Mouse (Mus musculus) large intestine, adult 2 months (tissue): ENCODE data around the gene Gm5891. TPM values are rescaled to one million over a fixed set of nuclear protein-coding genes. Genes with fewer than 3 reads are reported as not detected.
"Not testable (repeated sequence)": the region's sequence is repeated elsewhere in the genome, so short reads cannot be mapped to it uniquely, and the experiment has no call there.

ENCODE experiments used
- DNase-seq: peaks from one replicate; pipeline ENCODE4 v3.0.0-alpha.2; 2012; ENCODE audit warnings: low read depth, low spot score
- WGBS: fragments of 180-500 bp; shearing (Covaris S2); methylation state at CpG from one replicate; pipeline ENCODE4 v1.1.7; 2018; 5-methylcytosine and 5-hydroxymethylcytosine counted together
- polyA plus RNA-seq: library from polyadenylated mRNA; depleted of rRNA; stranded (reverse); fragments of >200 nt; gene quantifications from 2 replicates; pipeline ENCODE4 v1.2.3, GENCODE M21; 2012; rRNA removed

Gm5891 gene
- not detected in 2 replicates for polyA plus RNA-seq

- not testable (repeated sequence) for DNase-seq
- no CpG with 5 or more reads among the region's 1 CpGs for WGBS
Observed at GRCm38 (mm10) chr7:21921191-21921590, at the start of gene Gm5891. Gene Gm5891, minus strand, starts transcription at chr7:21921291.

Other genes with a start within 250 kb of the Gm5891 start
- gene Gm4175, start 159.8 kb downstream of the Gm5891 start, polyA plus RNA-seq = not detected in 2 replicates
- not detected in 2 replicates for gene Gm4177, start 124.6 kb downstream of the Gm5891 start, polyA plus RNA-seq
- gene Vmn1r135, start 88.9 kb downstream of the Gm5891 start, polyA plus RNA-seq = not detected in 2 replicates
- not detected in 2 replicates for gene Gm5725, start 77.0 kb downstream of the Gm5891 start, polyA plus RNA-seq
- gene Vmn1r137, start 73.3 kb upstream of the Gm5891 start, polyA plus RNA-seq = not detected in 2 replicates
- gene Vmn1r138, start 107.6 kb upstream of the Gm5891 start, polyA plus RNA-seq = not detected in 2 replicates
- not detected in 2 replicates for gene Gm6176, start 135.0 kb upstream of the Gm5891 start, polyA plus RNA-seq
- gene Vmn1r139, start 147.8 kb upstream of the Gm5891 start, polyA plus RNA-seq = not detected in 2 replicates
- not detected in 2 replicates for gene Gm16451, start 197.0 kb upstream of the Gm5891 start, polyA plus RNA-seq
- gene Gm10666, start 213.4 kb upstream of the Gm5891 start, polyA plus RNA-seq = not detected in 2 replicates
- gene Vmn1r142, start 242.7 kb upstream of the Gm5891 start, polyA plus RNA-seq = not detected in 2 replicates